In the genomic region with DNA sequence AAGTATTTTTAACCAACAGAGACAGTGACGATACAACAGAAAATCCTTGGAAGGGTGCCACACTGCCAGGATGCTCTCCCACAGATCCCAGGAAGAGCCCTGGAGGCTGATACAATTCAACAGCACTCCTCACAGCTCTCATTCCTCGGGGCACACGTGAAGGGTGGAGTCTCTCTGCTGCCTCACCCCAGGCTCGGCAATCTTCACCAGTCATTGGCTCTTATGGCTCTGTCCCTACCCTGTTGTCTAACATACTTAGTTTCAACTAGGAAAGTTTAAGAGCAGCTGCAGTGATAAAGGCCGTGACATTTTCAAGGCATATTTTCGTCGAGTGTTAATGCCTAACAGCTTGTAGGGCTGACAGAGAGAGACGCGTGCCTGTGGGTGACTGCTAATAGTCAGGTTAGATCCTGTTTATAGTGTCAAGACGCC, we compare ENCODE assay signal across 13 mouse cellular contexts.
DNase-seq lines count a peak whose midpoint lies in the region; ATAC-seq and TF ChIP-seq lines count a peak whose summit lies in the region.
"Had no signal": no experiment of that assay in that cellular context is flagged by ENCODE, and none has a peak within 500 bp of the region (broad histone marks: within the 10 kb centered on the region; RNA-seq: fewer than 3 reads in every experiment).

No protein-coding gene starts in this region.

- WGBS in forebrain, postnatal 0 days, result 59% methylated on average over 10 of the region's 10 CpGs
- 78% methylated on average over 10 of the region's 10 CpGs for WGBS in forebrain, embryonic 11.5 days
- WGBS in heart, postnatal 0 days, result 12% methylated on average over 10 of the region's 10 CpGs
- WGBS in stomach, postnatal 0 days, result 38% methylated on average over 10 of the region's 10 CpGs

- no peaks in the 10 kb centered on the region for H3K36me3 ChIP-seq in forebrain, postnatal 0 days (ENCODE audit: insufficient read depth)
- H3K36me3 ChIP-seq in forebrain, embryonic 11.5 days (ENCODE audit: control insufficient read depth, insufficient read depth, low read length), result no peaks in the 10 kb centered on the region
- no peaks in the 10 kb centered on the region for H3K36me3 ChIP-seq in heart, postnatal 0 days (replicated peaks; ENCODE audit: control insufficient read depth, insufficient read depth, low read length)
- H3K36me3 ChIP-seq in stomach, postnatal 0 days (ENCODE audit: control insufficient read depth, insufficient read depth, low read length), result no peaks in the 10 kb centered on the region
- H3K36me3 ChIP-seq: midbrain, embryonic 15.5 days had no signal

- no peaks in the 10 kb centered on the region for H3K9me3 ChIP-seq in forebrain, postnatal 0 days (ENCODE audit: low read length)
- H3K9me3 ChIP-seq in forebrain, embryonic 11.5 days (ENCODE audit: control insufficient read depth, low read length), result no peaks in the 10 kb centered on the region
- H3K9me3 ChIP-seq in heart, postnatal 0 days (replicated peaks; ENCODE audit: control insufficient read depth, low read length), result no peaks in the 10 kb centered on the region
- H3K9me3 ChIP-seq in stomach, postnatal 0 days (ENCODE audit: control insufficient read depth, low read length), result no peaks in the 10 kb centered on the region
- H3K9me3 ChIP-seq: midbrain, embryonic 15.5 days had no signal

- TF ChIP-seq EP300 in heart, postnatal 0 days (IDR thresholded peaks at IDR 0.05; ENCODE audit: low read depth), result no peak
- TF ChIP-seq EP300 in stomach, postnatal 0 days (optimal IDR thresholded peaks at IDR 0.05), result no peak

- peak; percentile 54 for ATAC-seq in forebrain, postnatal 0 days
- no peak for ATAC-seq in forebrain, embryonic 11.5 days (replicated peaks; ENCODE audit: low FRiP score)
- ATAC-seq in heart, postnatal 0 days (ENCODE audit: insufficient read depth, low read depth), result peak; percentile 85
- ATAC-seq in stomach, postnatal 0 days (ENCODE audit: low FRiP score, low TSS enrichment), result no peak
- ATAC-seq: hindbrain, postnatal 0 days; midbrain, embryonic 15.5 days had no signal

- H3K27me3 ChIP-seq in forebrain, postnatal 0 days (ENCODE audit: insufficient read depth, low read length), result no peaks in the 10 kb centered on the region
- no peaks in the 10 kb centered on the region for H3K27me3 ChIP-seq in forebrain, embryonic 11.5 days (ENCODE audit: control insufficient read depth, insufficient read depth, low read length)
- no peaks in the 10 kb centered on the region for H3K27me3 ChIP-seq in heart, postnatal 0 days (ENCODE audit: control insufficient read depth, insufficient read depth, low read length)
- H3K27me3 ChIP-seq in stomach, postnatal 0 days (ENCODE audit: control insufficient read depth, insufficient read depth, low read length), result no peaks in the 10 kb centered on the region
- H3K27me3 ChIP-seq: midbrain, embryonic 15.5 days had no signal

- no peaks in the 10 kb centered on the region for H3K4me1 ChIP-seq in forebrain, postnatal 0 days (ENCODE audit: insufficient read depth)
- no peaks in the 10 kb centered on the region for H3K4me1 ChIP-seq in forebrain, embryonic 11.5 days (replicated peaks; ENCODE audit: control insufficient read depth, insufficient read depth, low read length)
- 0 out of 2 replicates have a peak, but pooled peaks cover 4% of the 10 kb centered on the region for H3K4me1 ChIP-seq in heart, postnatal 0 days (ENCODE audit: control insufficient read depth, insufficient read depth)
- no peaks in the 10 kb centered on the region for H3K4me1 ChIP-seq in stomach, postnatal 0 days (replicated peaks; ENCODE audit: control insufficient read depth, insufficient read depth)
- H3K4me1 ChIP-seq: midbrain, embryonic 15.5 days had no signal

- H3K9ac ChIP-seq in forebrain, postnatal 0 days, result no peak overlapping the region
- no peak overlapping the region for H3K9ac ChIP-seq in forebrain, embryonic 11.5 days (ENCODE audit: low read length)
- no peak overlapping the region for H3K9ac ChIP-seq in heart, postnatal 0 days (replicated peaks; ENCODE audit: low read depth, low read length)
- H3K9ac ChIP-seq in stomach, postnatal 0 days (ENCODE audit: low read length), result no peak overlapping the region
- H3K9ac ChIP-seq: midbrain, embryonic 15.5 days had no signal

- no peak for TF ChIP-seq CTCF in forebrain, postnatal 0 days (IDR thresholded peaks at IDR 0.05; ENCODE audit: low read depth)
- TF ChIP-seq CTCF in heart, postnatal 0 days (IDR thresholded peaks at IDR 0.05; ENCODE audit: low read depth), result no peak
- no peak for TF ChIP-seq CTCF in stomach, postnatal 0 days (IDR thresholded peaks at IDR 0.05; ENCODE audit: low read depth)

- no peak overlapping the region for H3K4me3 ChIP-seq in forebrain, postnatal 0 days (ENCODE audit: low read depth, low read length)
- no peak overlapping the region for H3K4me3 ChIP-seq in forebrain, embryonic 11.5 days (ENCODE audit: low read depth, low read length)
- no peak overlapping the region for H3K4me3 ChIP-seq in heart, postnatal 0 days (ENCODE audit: low read depth, low read length)
- H3K4me3 ChIP-seq in stomach, postnatal 0 days (ENCODE audit: low read depth, low read length), result no peak overlapping the region
- H3K4me3 ChIP-seq: erythroblast, embryonic 14.5 days; midbrain, embryonic 15.5 days had no signal

- no peak for DNase-seq in forebrain, postnatal 0 days
- DNase-seq in forebrain, embryonic 11.5 days (ENCODE audit: low spot score), result no peak
- peak; percentile 33 to 38 for DNase-seq in layer of hippocampus, adult 8-10 months (ENCODE audit: low spot score in 2 of 2)
- DNase-seq in layer of hippocampus, postnatal 25 days (ENCODE audit: extremely low spot score in 1 of 2, low spot score in 1 of 2), result no peak
- peak; percentile 79 for DNase-seq in cerebellum, adult 11-12 months
- peak; percentile 58 for DNase-seq in heart, postnatal 0 days (ENCODE audit: low spot score)
- no peak for DNase-seq in kidney, postnatal 36 days
- DNase-seq in stomach, postnatal 0 days (ENCODE audit: low spot score), result no peak
- DNase-seq: gastrocnemius, postnatal 36 days had no signal

- no peak overlapping the region for H3K4me2 ChIP-seq in forebrain, postnatal 0 days (ENCODE audit: low read depth)
- no peak overlapping the region for H3K4me2 ChIP-seq in forebrain, embryonic 11.5 days (ENCODE audit: low read depth, low read length, severe bottlenecking)
- H3K4me2 ChIP-seq in heart, postnatal 0 days (ENCODE audit: low read depth, low read length), result peak overlapping the region; percentile 17; the same call in 1 of the 2 replicates
- H3K4me2 ChIP-seq in stomach, postnatal 0 days (replicated peaks; ENCODE audit: low read depth), result no peak overlapping the region
- H3K4me2 ChIP-seq: midbrain, embryonic 15.5 days had no signal

- H3K27ac ChIP-seq in forebrain, postnatal 0 days (ENCODE audit: low read depth, low read length), result no peak overlapping the region
- no peak overlapping the region for H3K27ac ChIP-seq in forebrain, embryonic 11.5 days (ENCODE audit: low read depth, low read length)
- no peak overlapping the region for H3K27ac ChIP-seq in heart, postnatal 0 days (ENCODE audit: low read depth)
- H3K27ac ChIP-seq in stomach, postnatal 0 days (replicated peaks), result no peak overlapping the region
- H3K27ac ChIP-seq: hindbrain, postnatal 0 days; kidney, postnatal 0 days; midbrain, embryonic 15.5 days had no signal

Comparison
In these comparisons a context has a peak if more than half of its experiments do, and no peak if none do; other contexts are left out.
1. ATAC-seq: peak in forebrain, postnatal 0 days (single experiment) and heart, postnatal 0 days (single experiment); none in forebrain, embryonic 11.5 days (single experiment) and stomach, postnatal 0 days (single experiment).
2. DNase-seq: peak in layer of hippocampus, adult 8-10 months (2 of 2), cerebellum, adult 11-12 months (single experiment) and heart, postnatal 0 days (single experiment); none in forebrain, postnatal 0 days (single experiment), forebrain, embryonic 11.5 days (single experiment), layer of hippocampus, postnatal 25 days (0 of 2), kidney, postnatal 36 days (0 of 2) and stomach, postnatal 0 days (single experiment).